Comparison of ENCODE assay signal across 18 mouse cellular contexts in the genomic region with DNA sequence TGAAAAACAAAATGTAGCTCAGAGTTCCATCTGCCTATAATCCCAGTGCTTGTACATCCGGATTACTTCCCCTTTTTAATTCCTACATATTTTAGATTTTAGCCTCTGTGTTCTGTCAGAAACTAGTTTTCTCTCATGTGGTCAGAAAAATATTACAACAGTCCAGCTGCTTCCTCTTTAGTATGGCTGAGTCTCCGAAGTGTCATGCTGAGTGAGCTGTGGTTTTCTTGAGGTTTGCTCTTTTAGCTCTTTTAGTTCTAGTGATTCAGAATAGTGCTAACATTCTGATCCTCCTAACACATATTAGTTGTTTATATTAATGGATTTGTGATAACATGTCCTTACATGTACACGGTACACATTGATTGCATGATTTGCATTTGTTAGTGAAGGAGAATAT. TPM values are rescaled to one million over a fixed set of nuclear protein-coding genes. Genes with fewer than 3 reads are reported as not detected.
DNase-seq lines count a peak whose midpoint lies in the region; ATAC-seq and TF ChIP-seq lines count a peak whose summit lies in the region.
"Had no signal": no experiment of that assay in that cellular context is flagged by ENCODE, and none has a peak within 500 bp of the region (broad histone marks: within the 10 kb centered on the region; RNA-seq: fewer than 3 reads in every experiment).

No protein-coding gene starts in this region.

- no peaks in the 10 kb centered on the region for H3K4me1 ChIP-seq in lung, postnatal 0 days (ENCODE audit: insufficient read depth, low read depth, low read length)
- H3K4me1 ChIP-seq in CH12.LX (ENCODE audit: control insufficient read depth in 1 of 2, insufficient read depth in 2 of 2) = peaks cover 15 to 79% of the 10 kb centered on the region in 2 experiments
- H3K4me1 ChIP-seq: forebrain, embryonic 15.5 days; hindbrain, embryonic 12.5 days; limb, embryonic 15.5 days; lung, embryonic 15.5 days; midbrain, embryonic 15.5 days had no signal

- no peaks in the 10 kb centered on the region for H3K9me3 ChIP-seq in lung, postnatal 0 days (ENCODE audit: low read length)
- no peaks in the 10 kb centered on the region for H3K9me3 ChIP-seq in CH12.LX (replicated peaks; ENCODE audit: low read length)
- H3K9me3 ChIP-seq: forebrain, embryonic 15.5 days; hindbrain, embryonic 12.5 days; limb, embryonic 15.5 days; lung, embryonic 15.5 days; midbrain, embryonic 15.5 days; neural tube, embryonic 13.5 days had no signal

- no peak overlapping the region for H3K4me2 ChIP-seq in lung, postnatal 0 days (replicated peaks; ENCODE audit: low read depth, low read length)
- peak overlapping the region; percentile 78; the same call in 1 of the 2 replicates for H3K4me2 ChIP-seq in CH12.LX (ENCODE audit: insufficient read depth, low read depth, poor library complexity, severe bottlenecking)
- H3K4me2 ChIP-seq in myocyte (ENCODE audit: low read depth) = peak overlapping the region; percentile 46
- H3K4me2 ChIP-seq: forebrain, embryonic 15.5 days; hindbrain, embryonic 12.5 days; limb, embryonic 15.5 days; lung, embryonic 15.5 days; midbrain, embryonic 15.5 days; neural tube, embryonic 13.5 days had no signal

- H3K36me3 ChIP-seq in lung, postnatal 0 days (ENCODE audit: insufficient read depth, low read length) = no peaks in the 10 kb centered on the region
- H3K36me3 ChIP-seq in CH12.LX (replicated peaks in 1 of 2; ENCODE audit: control insufficient read depth in 1 of 2, insufficient read depth in 1 of 2, low read length in 1 of 2) = peaks cover 0 to 5% of the 10 kb centered on the region in 2 experiments
- no peaks in the 10 kb centered on the region for H3K36me3 ChIP-seq in myocyte (ENCODE audit: control insufficient read depth, insufficient read depth)
- H3K36me3 ChIP-seq: forebrain, embryonic 15.5 days; hindbrain, embryonic 12.5 days; limb, embryonic 15.5 days; lung, embryonic 15.5 days; midbrain, embryonic 15.5 days had no signal

- H3K9ac ChIP-seq in lung, postnatal 0 days (replicated peaks; ENCODE audit: low read depth) = no peak overlapping the region
- peak overlapping the region; percentile 78 for H3K9ac ChIP-seq in CH12.LX (ENCODE audit: insufficient read depth, low read depth)
- H3K9ac ChIP-seq: forebrain, embryonic 15.5 days; hindbrain, embryonic 12.5 days; limb, embryonic 15.5 days; lung, embryonic 15.5 days; midbrain, embryonic 15.5 days; neural tube, embryonic 13.5 days had no signal

- H3K4me3 ChIP-seq in lung, postnatal 0 days (ENCODE audit: low read depth, low read length) = no peak overlapping the region
- H3K4me3 ChIP-seq in CH12.LX (replicated peaks in 1 of 3; ENCODE audit: low read depth in 2 of 3, low read length in 2 of 3, poor library complexity in 1 of 3) (peak overlapping the region in 1 of 3 experiments; percentile 18), myocyte (no peak overlapping the region)
- H3K4me3 ChIP-seq: forebrain, embryonic 15.5 days; hindbrain, embryonic 12.5 days; limb, embryonic 15.5 days; lung, embryonic 15.5 days; midbrain, embryonic 15.5 days; neural tube, embryonic 13.5 days had no signal

- in situ Hi-C loops in CH12.LX (cut with MboI; ENCODE audit: low pct_ligation_motif_present, low pct_unique_long_range_greater_than_20kb, low sequenced_read_pairs) = no loop called here

- DNase-seq in lung, postnatal 0 days (ENCODE audit: low spot score) = peak; percentile 39
- DNase-seq in lung, postnatal 10 days = no peak
- peak; percentile 74 for DNase-seq in CH12.LX (ENCODE audit: extremely low read depth)
- no peak for DNase-seq in gastrocnemius, postnatal 25 days
- no peak for DNase-seq in thymus, postnatal 14 days
- DNase-seq: cerebellum, adult 8-10 months; embryo, embryonic 11 days; gastrocnemius, postnatal 10 days; retina, postnatal 1 day had no signal

- H3K79me2 ChIP-seq in CH12.LX (replicated peaks; ENCODE audit: control insufficient read depth, extremely low read depth, insufficient read depth, poor library complexity, severe bottlenecking) = peaks cover 56% of the 10 kb centered on the region
- H3K79me2 ChIP-seq in myocyte (ENCODE audit: control insufficient read depth, insufficient read depth) = peaks cover 69% of the 10 kb centered on the region

- ATAC-seq in lung, postnatal 0 days = no peak
- ATAC-seq in common myeloid progenitor, adult 5-6 weeks (replicated peaks; ENCODE audit: low read depth, poor library complexity, severe bottlenecking) = peak; percentile 98
- ATAC-seq: forebrain, embryonic 15.5 days; intestine, embryonic 16.5 days; midbrain, embryonic 15.5 days had no signal

- no peak overlapping the region for H3K27ac ChIP-seq in lung, postnatal 0 days (ENCODE audit: low read length)
- H3K27ac ChIP-seq in CH12.LX (ENCODE audit: insufficient read depth, low read depth) = peak overlapping the region; percentile 14; the same call in 1 of the 2 replicates
- H3K27ac ChIP-seq: forebrain, embryonic 15.5 days; hindbrain, embryonic 12.5 days; limb, embryonic 15.5 days; lung, embryonic 15.5 days; midbrain, embryonic 15.5 days; neural tube, embryonic 13.5 days had no signal

- TF ChIP-seq EP300 in lung, postnatal 0 days (IDR thresholded peaks at IDR 0.05) = no peak
- TF ChIP-seq EP300 in CH12.LX (IDR thresholded peaks at IDR 0.05; ENCODE audit: low read length) = peak; percentile 96

- no peak for TF ChIP-seq POLR2A in CH12.LX (IDR thresholded peaks at IDR 0.05; ENCODE audit: low read depth, low read length)
- no peak for TF ChIP-seq POLR2A in myocyte (IDR thresholded peaks at IDR 0.05; ENCODE audit: insufficient read length, low read depth)

- TF ChIP-seq CTCF in lung, postnatal 0 days (IDR thresholded peaks at IDR 0.05) = no peak
- TF ChIP-seq CTCF in CH12.LX (conservative IDR thresholded peaks at IDR 0.05 in 1 of 2, IDR thresholded peaks at IDR 0.05 in 1 of 2; ENCODE audit: low read depth in 2 of 2, low read length in 2 of 2) = no peak

- WGBS in lung, postnatal 0 days = 65% methylated on average over 3 of the region's 3 CpGs

- no peaks in the 10 kb centered on the region for H3K27me3 ChIP-seq in lung, postnatal 0 days (replicated peaks; ENCODE audit: insufficient read depth, low read length)
- H3K27me3 ChIP-seq in CH12.LX (replicated peaks) (no peaks in the 10 kb centered on the region), myocyte (ENCODE audit: control insufficient read depth, insufficient read depth, insufficient read length) (no peaks in the 10 kb centered on the region)
- H3K27me3 ChIP-seq: forebrain, embryonic 15.5 days; hindbrain, embryonic 12.5 days; limb, embryonic 15.5 days; lung, embryonic 15.5 days; midbrain, embryonic 15.5 days; neural tube, embryonic 13.5 days had no signal

- H3ac ChIP-seq in myocyte (ENCODE audit: control insufficient read depth, insufficient read length) = no peak overlapping the region

- no peak; the same call in 1 of the 2 replicates for TF ChIP-seq RAD21 in CH12.LX (IDR thresholded peaks at IDR 0.05; ENCODE audit: low read depth, low read length)

- dilution Hi-C loops in CH12.LX (cut with MboI; ENCODE audit: extremely low pct_ligation_motif_present, extremely low pct_unique_long_range_greater_than_20kb, low sequenced_read_pairs) = no loop called here

TF ChIP-seq in CH12.LX, 34 proteins besides CTCF, POLR2A, EP300 and RAD21 (continues in another document):
- TF ChIP-seq GABPA (IDR thresholded peaks at IDR 0.05; ENCODE audit: insufficient replicate concordance, low read depth, low read length) = no peak
- no peak for TF ChIP-seq SMC3 (IDR thresholded peaks at IDR 0.05; ENCODE audit: low read depth, low read length)
- TF ChIP-seq ETS1 (conservative IDR thresholded peaks at IDR 0.05; ENCODE audit: low read depth, low read length) = peak; percentile 94
- peak; percentile 85 for TF ChIP-seq IRF4 (IDR thresholded peaks at IDR 0.05; ENCODE audit: low read depth, low read length)
- TF ChIP-seq KAT2A (IDR thresholded peaks at IDR 0.05; ENCODE audit: insufficient replicate concordance, low read length) = no peak
- TF ChIP-seq UBTF (IDR thresholded peaks at IDR 0.05; ENCODE audit: low read depth, low read length) = no peak
- TF ChIP-seq MXI1 (IDR thresholded peaks at IDR 0.05; ENCODE audit: low read depth, low read length) = peak; percentile 62; the same call in 1 of the 2 replicates
- 0 out of 2 replicates have a peak, but pooled peaks have one; percentile 37 for TF ChIP-seq TBP (conservative IDR thresholded peaks at IDR 0.05; ENCODE audit: low read depth, low read length)
- TF ChIP-seq JUND (conservative IDR thresholded peaks at IDR 0.05; ENCODE audit: low read depth, low read length) = peak; percentile 78; the same call in 1 of the 2 replicates

TF ChIP-seq in myocyte, 11 proteins besides CTCF, POLR2A, EP300 and RAD21 (continues in another document):
- TF ChIP-seq USF1 (IDR thresholded peaks at IDR 0.05; ENCODE audit: low read depth) (no peak), MAX (IDR thresholded peaks at IDR 0.05; ENCODE audit: low read depth) (no peak), SRF (IDR thresholded peaks at IDR 0.05; ENCODE audit: control insufficient read depth, insufficient read length, low read depth) (no peak), MYOG (IDR thresholded peaks at IDR 0.05; ENCODE audit: control insufficient read depth in 1 of 3, insufficient read depth in 1 of 3, insufficient read length in 2 of 3, low read depth in 2 of 3) (no peak), E2F4 (IDR thresholded peaks at IDR 0.05; ENCODE audit: insufficient read depth) (no peak), TCF3 (IDR thresholded peaks at IDR 0.05; ENCODE audit: insufficient read length, low read depth) (no peak), TCF12 (IDR thresholded peaks at IDR 0.05; ENCODE audit: insufficient read depth, poor library complexity, severe bottlenecking) (no peak), POLR2AphosphoS2 (IDR thresholded peaks at IDR 0.05; ENCODE audit: insufficient read length, low read depth) (no peak), MYOD1 (IDR thresholded peaks at IDR 0.05; ENCODE audit: control insufficient read depth in 1 of 3, insufficient read length in 2 of 3, low read depth in 2 of 3) (no peak), CEBPB (IDR thresholded peaks at IDR 0.05; ENCODE audit: insufficient read depth, poor library complexity, severe bottlenecking) (no peak)

RNA-seq across cellular contexts. Expression of gene Myo5a, which starts 23.9 kb away (rescaled TPM):
- 3.2 and 3.6 TPM in 2 replicates for polyA plus RNA-seq in lung, postnatal 0 days (2015; fragmentation: Nextera tagmentation; extraction: Ambion mirVana)
- 66.6 and 67.8 TPM in 2 replicates for total RNA-seq in CH12.LX (2012; rRNA removed)
- total RNA-seq in CH12.LX (2014; rRNA removed) = 55.0 and 65.7 TPM in 2 replicates
- polyA plus RNA-seq in CH12.LX (2012; ENCODE audit: insufficient read length, low read depth) = 94.6 and 107 TPM in 2 replicates
- 104 and 122 TPM in 2 replicates for total RNA-seq in common myeloid progenitor, adult 5-6 weeks (2017)
- polyA plus RNA-seq in myocyte (2012; fragmentation: generic; extraction: Trizol) = 15.4 TPM
- total RNA-seq in gastrocnemius, postnatal 25 days (2021) = 1 to 10 TPM; 8.3 to 8.6 TPM

RNA-seq across cellular contexts. Expression of gene Arpp19, which starts 57.3 kb away (rescaled TPM):
- polyA plus RNA-seq in lung, postnatal 0 days (2015; fragmentation: Nextera tagmentation; extraction: Ambion mirVana) = 248 and 254 TPM in 2 replicates
- total RNA-seq in CH12.LX (2012; rRNA removed) (244 and 311 TPM in 2 replicates), CH12.LX (2014; rRNA removed) (194 and 233 TPM in 2 replicates)
- polyA plus RNA-seq in CH12.LX (2012; ENCODE audit: insufficient read length, low read depth) (479 and 504 TPM in 2 replicates), myocyte (2012; fragmentation: generic; extraction: Trizol) (160 TPM)
- total RNA-seq in common myeloid progenitor, adult 5-6 weeks (2017) = 121 and 223 TPM in 2 replicates
- 100 to 1,000 TPM; 119 to 149 TPM for total RNA-seq in gastrocnemius, postnatal 25 days (2021)

Comparison
In these comparisons a context has a peak if more than half of its experiments do, and no peak if none do; other contexts are left out.
1. DNase-seq: peak in lung, postnatal 0 days (single experiment) and CH12.LX (single experiment); none in lung, postnatal 10 days (single experiment), gastrocnemius, postnatal 25 days (single experiment) and thymus, postnatal 14 days (single experiment).
2. RNA of gene Myo5a, which starts 23.9 kb away (total RNA-seq): 104 to 122 TPM in common myeloid progenitor, adult 5-6 weeks and 55.0 to 67.8 TPM in CH12.LX; 8.3 to 8.6 TPM in gastrocnemius, postnatal 25 days; every median in the first group is over 4 times any median in the second.